Mouse (Mus musculus): ENCODE data around the gene Gm21731.
"Not testable (repeated sequence)": the region's sequence is repeated elsewhere in the genome, so short reads cannot be mapped to it uniquely, and the experiment has no call there.

Gm21731 gene

GRCm38 (mm10) chr13:120238811-120239210 is at the start of gene Gm21731:
TSS of gene Gm21731 (plus strand) at chr13:120239111.
- not testable (repeated sequence) for DNase-seq

GRCm38 (mm10) chr13:120196189-120196821 is 42.6 kb upstream of the Gm21731 start:
- DNase-seq: not testable (repeated sequence)

DNA sequence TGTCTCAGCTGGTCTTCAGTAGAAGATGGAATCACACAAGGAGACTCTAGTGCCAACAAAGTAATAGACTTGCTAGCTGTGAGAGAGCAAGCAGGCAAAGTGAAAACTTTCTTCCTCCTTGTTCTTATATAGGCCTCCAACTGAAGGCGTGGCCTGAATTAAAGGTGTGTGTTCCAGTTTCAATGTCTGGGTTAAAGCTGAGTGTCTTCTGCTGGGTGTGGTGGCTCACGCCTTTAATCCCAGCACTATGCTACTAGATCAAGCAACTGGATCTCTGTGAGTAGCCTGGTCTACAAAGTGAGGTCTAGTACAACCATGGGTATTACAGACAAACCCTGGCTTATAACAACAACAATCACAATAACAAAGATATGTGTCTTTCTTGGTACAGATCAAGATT is 23.1 kb upstream of the Gm21731 start, which contains the start of gene Gm21762:
TSS of gene Gm21762 (minus strand) at position 101 of the 400 bp plus-strand sequence.
- not testable (repeated sequence) for DNase-seq

GRCm38 (mm10) chr13:120220922-120221321 is 18.0 kb upstream of the Gm21731 start:
- DNase-seq: not testable (repeated sequence)

GRCm38 (mm10) chr13:120223012-120223659 is 15.8 kb upstream of the Gm21731 start:
- not testable (repeated sequence) for DNase-seq

DNA sequence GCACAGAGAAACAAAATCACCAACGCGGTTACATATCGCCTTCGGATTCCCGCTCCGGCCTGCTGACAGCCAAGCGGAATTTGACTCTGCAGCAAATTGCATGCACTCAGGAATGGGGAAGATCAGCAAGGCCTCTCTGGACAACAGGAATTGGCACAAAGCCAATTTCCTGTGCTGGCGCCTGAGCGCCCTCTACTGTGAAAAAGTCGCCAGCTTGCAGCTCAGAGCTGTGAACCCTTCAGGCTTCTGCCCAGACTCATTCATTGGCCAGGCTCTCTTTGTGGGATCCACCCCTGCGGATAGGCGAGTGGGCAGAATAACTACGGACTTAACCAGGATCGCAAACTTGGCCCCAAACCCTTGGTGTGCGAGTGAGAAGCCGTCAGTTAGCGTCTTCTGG is 7.1 kb upstream of the Gm21731 start:
- not testable (repeated sequence) for DNase-seq

DNA sequence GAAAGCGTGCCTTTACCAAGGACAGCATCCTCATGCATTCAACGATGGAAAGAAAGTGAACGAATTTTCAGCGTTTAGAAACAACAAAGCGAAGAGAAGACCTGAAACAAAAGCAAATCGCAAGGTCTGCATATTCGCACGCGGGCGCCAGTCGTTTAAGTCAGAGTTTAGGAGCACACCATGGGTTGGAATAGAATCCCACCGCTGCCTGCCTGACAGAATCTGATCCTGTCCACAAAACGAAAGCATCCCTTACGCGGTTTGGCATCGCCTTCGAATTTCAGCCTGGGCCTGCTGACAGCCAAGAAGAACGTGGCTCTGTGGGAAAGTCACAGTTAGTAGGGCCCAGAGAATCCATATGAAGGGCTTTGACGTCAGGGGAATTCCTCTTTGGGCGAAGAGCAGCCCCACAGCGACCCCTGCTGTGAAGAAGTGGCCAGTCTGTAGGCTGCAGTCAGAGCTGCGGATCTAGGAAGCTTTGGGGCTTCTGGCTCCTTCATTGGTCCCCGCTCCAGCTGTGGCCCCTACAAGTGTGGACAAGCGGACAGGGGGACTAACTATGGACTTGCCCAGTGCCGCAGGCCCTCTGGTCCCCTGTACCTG is 6.4 kb upstream of the Gm21731 start:
- DNase-seq: peak; percentile 11

GRCm38 (mm10) chr13:120251208-120251924 is 12.5 kb downstream of the Gm21731 start:
- not testable (repeated sequence) for DNase-seq

GRCm38 (mm10) chr13:120258817-120259658 is 20.1 kb downstream of the Gm21731 start:
- DNase-seq: not testable (repeated sequence)

DNA sequence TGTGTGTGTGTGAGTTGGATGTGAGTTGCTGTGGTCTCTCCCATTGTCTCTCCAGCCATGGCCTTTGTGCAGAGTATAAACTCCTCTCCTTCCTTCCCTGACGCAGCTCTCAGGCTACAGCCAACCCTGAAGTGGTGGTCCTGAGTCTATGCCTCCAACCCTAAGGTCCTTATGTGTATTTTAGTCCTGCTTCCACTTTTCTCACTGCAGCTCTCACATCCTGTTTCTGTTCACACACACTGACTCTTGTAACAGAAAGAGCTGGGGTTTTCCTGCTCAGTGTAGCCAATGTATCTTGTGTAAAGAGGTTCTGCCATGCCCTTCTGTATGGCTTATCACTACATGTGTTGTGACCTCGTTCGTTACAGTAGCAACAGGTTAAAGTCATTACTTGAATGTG is 20.8 kb downstream of the Gm21731 start:
- DNase-seq: not testable (repeated sequence)

GRCm38 (mm10) chr13:120262870-120263269 is 24.0 kb downstream of the Gm21731 start, which contains the start of gene AF067061:
TSS of gene AF067061 (plus strand) at chr13:120263114.
- not testable (repeated sequence) for DNase-seq

- DNase-seq: not testable (repeated sequence)
Measured at GRCm38 (mm10) chr13:120277837-120278236, 38.9 kb downstream of the Gm21731 start.

- DNase-seq: peak; percentile 13
Measured at GRCm38 (mm10) chr13:120278784-120279183, 39.9 kb downstream of the Gm21731 start.

Measured in thymus, postnatal 4 days (tissue).